Mouse (Mus musculus): ENCODE measurements around the gene Pitpnm2.
"Not testable (repeated sequence)": the region's sequence is repeated elsewhere in the genome, so short reads cannot be mapped to it uniquely, and the experiment has no call there.

Gene Pitpnm2

GRCm38 (mm10) chr5:124249614-124250591 is at the start of gene Pitpnm2:
TSS of gene Pitpnm2 (minus strand) at chr5:124249760.
- DNase-seq (ENCODE audit: low spot score), result peak; percentile 62

GRCm38 (mm10) chr5:124299307-124299706 is 49.7 kb upstream of the Pitpnm2 start:
- not testable (repeated sequence) for DNase-seq (ENCODE audit: low spot score)

GRCm38 (mm10) chr5:124296475-124296874 is 46.9 kb upstream of the Pitpnm2 start:
- no peak for DNase-seq (ENCODE audit: low spot score)

GRCm38 (mm10) chr5:124293967-124294366 is 44.4 kb upstream of the Pitpnm2 start:
- no peak for DNase-seq (ENCODE audit: low spot score)

GRCm38 (mm10) chr5:124290216-124290615 is 40.7 kb upstream of the Pitpnm2 start:
- DNase-seq (ENCODE audit: low spot score), result no peak

- DNase-seq (ENCODE audit: low spot score), result no peak
Observed at GRCm38 (mm10) chr5:124287616-124288247, 38.2 kb upstream of the Pitpnm2 start.

GRCm38 (mm10) chr5:124284330-124284729 is 34.8 kb upstream of the Pitpnm2 start:
- no peak for DNase-seq (ENCODE audit: low spot score)

GRCm38 (mm10) chr5:124282854-124283253 is 33.3 kb upstream of the Pitpnm2 start:
- DNase-seq (ENCODE audit: low spot score), result no peak

GRCm38 (mm10) chr5:124270226-124270625 is 20.7 kb upstream of the Pitpnm2 start:
- DNase-seq (ENCODE audit: low spot score), result no peak

GRCm38 (mm10) chr5:124269661-124270060 is 20.1 kb upstream of the Pitpnm2 start:
- no peak for DNase-seq (ENCODE audit: low spot score)

- no peak for DNase-seq (ENCODE audit: low spot score)
Observed at GRCm38 (mm10) chr5:124267652-124268051, 18.1 kb upstream of the Pitpnm2 start.

- DNase-seq (ENCODE audit: low spot score), result no peak
Observed at GRCm38 (mm10) chr5:124266821-124267220, 17.3 kb upstream of the Pitpnm2 start.

GRCm38 (mm10) chr5:124263246-124263645 is 13.7 kb upstream of the Pitpnm2 start:
- DNase-seq (ENCODE audit: low spot score), result no peak

GRCm38 (mm10) chr5:124262090-124262489 is 12.5 kb upstream of the Pitpnm2 start:
- DNase-seq (ENCODE audit: low spot score), result no peak

- no peak for DNase-seq (ENCODE audit: low spot score)
Observed at GRCm38 (mm10) chr5:124259133-124259532, 9.6 kb upstream of the Pitpnm2 start.

- DNase-seq (ENCODE audit: low spot score), result no peak
Observed at GRCm38 (mm10) chr5:124258026-124258425, 8.5 kb upstream of the Pitpnm2 start.

GRCm38 (mm10) chr5:124255141-124255540 is 5.6 kb upstream of the Pitpnm2 start:
- no peak for DNase-seq (ENCODE audit: low spot score)

- DNase-seq (ENCODE audit: low spot score), result no peak
Observed at GRCm38 (mm10) chr5:124253555-124253954, 4.0 kb upstream of the Pitpnm2 start.

- DNase-seq (ENCODE audit: low spot score), result no peak
Observed at GRCm38 (mm10) chr5:124252580-124253320, 3.2 kb upstream of the Pitpnm2 start.

GRCm38 (mm10) chr5:124251070-124251469 is 1.5 kb upstream of the Pitpnm2 start:
- no peak for DNase-seq (ENCODE audit: low spot score)

GRCm38 (mm10) chr5:124248845-124249613 is 531 bp downstream of the Pitpnm2 start:
- peak; percentile 68 for DNase-seq (ENCODE audit: low spot score)
